Mouse (Mus musculus) E14TG2a.4 (cell line): ENCODE data around the gene Ptprc.

Experiments used
- CTCF ChIP-seq: conservative IDR thresholded peaks from 2 replicates; pipeline ENCODE4 v1.5.1; 2014; ENCODE audit warnings: low read length
- NANOG ChIP-seq: IDR thresholded peaks from 2 replicates; pipeline ENCODE4 v1.6.1; 2014; ENCODE audit warnings: borderline replicate concordance, low read length, mixed read lengths
- POU5F1 ChIP-seq: IDR thresholded peaks from 2 replicates; pipeline ENCODE4 v1.6.1; 2014; ENCODE audit warnings: low read length, borderline replicate concordance

- TF ChIP-seq CTCF: peak; percentile 28
- TF ChIP-seq NANOG: no peak
- TF ChIP-seq POU5F1: no peak
Measured at GRCm38 (mm10) chr1:138119895-138120294, 55.6 kb downstream of the Ptprc start.
